Comparison of ENCODE assay signal across 8 mouse cellular contexts in the genomic region with DNA sequence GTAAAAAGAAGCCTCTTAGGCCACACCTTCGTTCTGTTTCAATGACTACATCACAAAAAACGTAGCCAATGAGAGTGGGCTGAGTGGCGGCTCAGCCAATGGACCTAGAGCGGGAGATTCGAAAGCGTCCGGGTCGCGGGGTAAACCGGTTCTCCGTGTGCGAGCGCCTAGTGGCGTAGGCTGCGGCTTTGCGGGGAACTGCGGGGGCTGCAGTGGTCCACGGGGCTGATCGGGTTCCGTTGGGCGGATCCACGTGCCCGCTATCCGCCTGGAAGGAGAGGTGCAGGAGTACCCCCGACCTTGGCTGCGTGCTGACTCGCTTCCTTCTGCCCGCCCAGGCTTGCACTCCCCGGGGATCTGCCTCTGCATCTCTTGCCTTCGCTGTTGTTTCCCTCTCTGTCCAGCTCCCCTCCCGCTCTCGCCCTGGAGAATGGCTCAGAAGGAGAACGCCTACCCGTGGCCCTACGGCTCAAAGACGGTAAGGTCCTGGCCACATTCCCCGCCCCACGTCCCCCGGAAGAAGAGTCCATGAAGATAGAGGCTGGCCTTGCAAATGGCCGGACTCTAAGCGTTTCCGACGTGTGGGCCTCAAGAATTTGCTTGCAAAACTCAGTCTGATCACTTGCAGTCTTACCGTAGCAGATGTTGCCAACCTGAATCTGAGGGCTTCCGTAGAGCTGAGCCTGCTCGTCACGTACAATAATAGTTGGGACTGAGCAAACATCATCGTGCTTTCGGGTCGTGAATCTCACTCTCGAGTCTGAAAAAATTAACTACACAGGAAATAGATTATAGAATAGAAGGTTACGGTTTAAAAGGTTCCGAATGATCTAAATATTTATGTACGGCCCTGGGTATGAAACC. TPM values are rescaled to one million over a fixed set of nuclear protein-coding genes. Genes with fewer than 3 reads are reported as not detected.
DNase-seq lines count a peak whose midpoint lies in the region; ATAC-seq and TF ChIP-seq lines count a peak whose summit lies in the region.

A gene (plus strand): TSS at position 117 of the 864 bp plus-strand sequence.

- H3ac ChIP-seq in C2C12 (ENCODE audit: control insufficient read depth, insufficient read length, low read depth): peak within 1 kb of the TSS; percentile 83

- peak; percentile 85 for DNase-seq in adrenal gland, postnatal 25 days
- DNase-seq in embryonic facial prominence, embryonic 11.5 days (ENCODE audit: low spot score): peak; percentile 95
- peak; percentile 79 to 83 for DNase-seq in heart, adult 2 months
- peak; percentile 92 for DNase-seq in kidney, adult 2 months
- DNase-seq in naive thymus-derived CD4-positive, alpha-beta T cell, adult 2 months (ENCODE audit: low read depth): peak; percentile 92

- H3K79me2 ChIP-seq in C2C12 (ENCODE audit: control insufficient read depth, insufficient read depth): peaks cover 52% of the 10 kb centered on the region
- no peaks in the 10 kb centered on the region for H3K79me2 ChIP-seq in heart, adult 2 months (replicated peaks; ENCODE audit: control insufficient read depth, insufficient read depth, low read length)

- TF ChIP-seq EP300 in heart, adult 2 months (IDR thresholded peaks at IDR 0.05; ENCODE audit: insufficient read depth, low read depth, low read length): no peak

- peaks cover 46% of the 10 kb centered on the region for H3K79me3 ChIP-seq in C2C12 (ENCODE audit: low read depth)

- H3K4me1 ChIP-seq in embryonic facial prominence, embryonic 11.5 days (ENCODE audit: control insufficient read depth, insufficient read depth, low read length): no peaks in the 10 kb centered on the region
- peaks cover 1% of the 10 kb centered on the region; the same call in 1 of the 2 replicates for H3K4me1 ChIP-seq in heart, adult 2 months (ENCODE audit: control insufficient read depth, insufficient read depth, low read length)
- H3K4me1 ChIP-seq in kidney, adult 2 months (ENCODE audit: control insufficient read depth, insufficient read depth, low read length): no peaks in the 10 kb centered on the region; the same call in 1 of the 2 replicates
- H3K4me1 ChIP-seq in liver, embryonic 12.5 days: peaks cover 52% of the 10 kb centered on the region
- peaks cover 9% of the 10 kb centered on the region for H3K4me1 ChIP-seq in stomach, embryonic 14.5 days (ENCODE audit: control insufficient read depth, insufficient read depth, low read length)

- H3K9ac ChIP-seq in embryonic facial prominence, embryonic 11.5 days (replicated peaks; ENCODE audit: low read length): peak within 1 kb of the TSS; percentile 67
- peak within 1 kb of the TSS; percentile 63 for H3K9ac ChIP-seq in heart, adult 2 months (ENCODE audit: low read depth, low read length)
- peak within 1 kb of the TSS; percentile 96 for H3K9ac ChIP-seq in liver, embryonic 12.5 days
- H3K9ac ChIP-seq in stomach, embryonic 14.5 days (replicated peaks; ENCODE audit: low read depth, low read length): peak within 1 kb of the TSS; percentile 73

- H3K4me2 ChIP-seq in embryonic facial prominence, embryonic 11.5 days (ENCODE audit: low read depth, low read length): peak within 1 kb of the TSS; percentile 74
- H3K4me2 ChIP-seq in liver, embryonic 12.5 days: peak within 1 kb of the TSS; percentile 76
- H3K4me2 ChIP-seq in stomach, embryonic 14.5 days (replicated peaks; ENCODE audit: low read depth, low read length): peak within 1 kb of the TSS; percentile 65

- TF ChIP-seq POLR2A in heart, adult 2 months (IDR thresholded peaks at IDR 0.05; ENCODE audit: insufficient read depth, low read depth, low read length): 0 out of 2 replicates have a peak, but pooled peaks have one; percentile 23
- no peak for TF ChIP-seq POLR2A in kidney, adult 2 months (IDR thresholded peaks at IDR 0.05; ENCODE audit: low read depth, low read length)

- TF ChIP-seq CTCF in C2C12 (IDR thresholded peaks at IDR 0.05; ENCODE audit: control insufficient read depth, insufficient read depth, insufficient read length): no peak
- TF ChIP-seq CTCF in heart, adult 2 months (IDR thresholded peaks at IDR 0.05): peak; percentile 47
- TF ChIP-seq CTCF in kidney, adult 2 months (conservative IDR thresholded peaks at IDR 0.05; ENCODE audit: insufficient read depth, insufficient read length, low read depth, low read length): no peak

- H3K27me3 ChIP-seq in C2C12 (ENCODE audit: control insufficient read depth, insufficient read depth, insufficient read length): no peaks in the 10 kb centered on the region
- H3K27me3 ChIP-seq in embryonic facial prominence, embryonic 11.5 days (ENCODE audit: control insufficient read depth, insufficient read depth, low read length): no peaks in the 10 kb centered on the region
- H3K27me3 ChIP-seq in heart, adult 2 months (ENCODE audit: control insufficient read depth, insufficient read depth, low read length): no peaks in the 10 kb centered on the region
- no peaks in the 10 kb centered on the region for H3K27me3 ChIP-seq in kidney, adult 2 months (replicated peaks; ENCODE audit: control insufficient read depth, insufficient read depth, low read length)
- no peaks in the 10 kb centered on the region for H3K27me3 ChIP-seq in liver, embryonic 12.5 days (replicated peaks)
- no peaks in the 10 kb centered on the region for H3K27me3 ChIP-seq in stomach, embryonic 14.5 days (ENCODE audit: control insufficient read depth, insufficient read depth, low read length)

- H3K4me3 ChIP-seq in C2C12 (ENCODE audit: insufficient read depth, poor library complexity, severe bottlenecking): peak within 1 kb of the TSS; percentile 88
- peak within 1 kb of the TSS; percentile 74 for H3K4me3 ChIP-seq in embryonic facial prominence, embryonic 11.5 days (ENCODE audit: low read depth, low read length)
- H3K4me3 ChIP-seq in heart, adult 2 months: peak within 1 kb of the TSS; percentile 70
- H3K4me3 ChIP-seq in kidney, adult 2 months (ENCODE audit: insufficient read depth, low read depth, low read length): peak within 1 kb of the TSS; percentile 70
- peak within 1 kb of the TSS; percentile 91 for H3K4me3 ChIP-seq in liver, embryonic 12.5 days
- H3K4me3 ChIP-seq in stomach, embryonic 14.5 days (ENCODE audit: low read depth, low read length): peak within 1 kb of the TSS; percentile 60

- under 1% methylated on average over 53 of the region's 54 CpGs for WGBS in embryonic facial prominence, embryonic 11.5 days
- WGBS in heart, adult 2 months: under 1% methylated on average over 54 of the region's 54 CpGs
- WGBS in kidney, adult 2 months: 1% methylated on average over 54 of the region's 54 CpGs
- under 1% methylated on average over 54 of the region's 54 CpGs for WGBS in liver, embryonic 12.5 days (ENCODE audit: insufficient replicate concordance)
- WGBS in stomach, embryonic 14.5 days: under 1% methylated on average over 54 of the region's 54 CpGs

- peaks cover 34% of the 10 kb centered on the region for H3K36me3 ChIP-seq in C2C12 (ENCODE audit: control insufficient read depth, insufficient read depth)
- peaks cover 5% of the 10 kb centered on the region; the same call in 1 of the 2 replicates for H3K36me3 ChIP-seq in embryonic facial prominence, embryonic 11.5 days (replicated peaks; ENCODE audit: control insufficient read depth, insufficient read depth, low read depth, low read length)
- no peaks in the 10 kb centered on the region for H3K36me3 ChIP-seq in heart, adult 2 months (ENCODE audit: control insufficient read depth, insufficient read depth, low read length)
- H3K36me3 ChIP-seq in kidney, adult 2 months (ENCODE audit: control insufficient read depth, insufficient read depth, low read length): no peaks in the 10 kb centered on the region
- H3K36me3 ChIP-seq in liver, embryonic 12.5 days: peaks cover 35% of the 10 kb centered on the region
- H3K36me3 ChIP-seq in stomach, embryonic 14.5 days (ENCODE audit: control insufficient read depth, insufficient read depth, low read length): peaks cover 17% of the 10 kb centered on the region; the same call in 1 of the 2 replicates

- intact Hi-C loops in heart, adult 2 months (cut with DNase I): no loop called here

- no peaks in the 10 kb centered on the region for H3K9me3 ChIP-seq in embryonic facial prominence, embryonic 11.5 days (replicated peaks; ENCODE audit: control insufficient read depth, low read length)
- no peaks in the 10 kb centered on the region for H3K9me3 ChIP-seq in liver, embryonic 12.5 days (replicated peaks)
- no peaks in the 10 kb centered on the region for H3K9me3 ChIP-seq in stomach, embryonic 14.5 days (ENCODE audit: control insufficient read depth, low read depth, low read length)

- ATAC-seq in embryonic facial prominence, embryonic 11.5 days (replicated peaks; ENCODE audit: insufficient number of reproducible peaks, low FRiP score, low TSS enrichment, low read depth): peak; percentile 80
- ATAC-seq in liver, embryonic 12.5 days: peak; percentile 85
- peak; percentile 81 for ATAC-seq in stomach, embryonic 14.5 days (ENCODE audit: insufficient number of reproducible peaks, insufficient read depth, low FRiP score, low read depth)

- peak within 1 kb of the TSS; percentile 68 for H3K27ac ChIP-seq in embryonic facial prominence, embryonic 11.5 days (replicated peaks; ENCODE audit: low read depth, low read length)
- H3K27ac ChIP-seq in heart, adult 2 months: no peak within 1 kb of the TSS
- no peak within 1 kb of the TSS for H3K27ac ChIP-seq in kidney, adult 2 months (ENCODE audit: insufficient read depth, low read depth, low read length)
- peak within 1 kb of the TSS; percentile 96 for H3K27ac ChIP-seq in liver, embryonic 12.5 days
- H3K27ac ChIP-seq in stomach, embryonic 14.5 days (ENCODE audit: low read length): peak within 1 kb of the TSS; percentile 86

TF ChIP-seq in C2C12, 6 proteins besides CTCF, POLR2A, EP300 and RAD21:
- TF ChIP-seq MYOD1 (IDR thresholded peaks at IDR 0.05; ENCODE audit: control insufficient read depth, insufficient read length, low read depth): no peak
- TF ChIP-seq MAX (IDR thresholded peaks at IDR 0.05): peak; percentile 84

RNA-seq across cellular contexts. Expression of the gene that starts here (rescaled TPM):
- 76.6 TPM for polyA plus RNA-seq in C2C12 (2012; fragmentation: generic; extraction: Trizol)
- 9.7 and 11.8 TPM in 2 replicates for total RNA-seq in adrenal gland, postnatal 25 days (2021)
- polyA plus RNA-seq in embryonic facial prominence, embryonic 11.5 days (2014; fragmentation: Nextera tagmentation; extraction: Ambion mirVana): 162 and 175 TPM in 2 replicates
- under 1 TPM; 0.21 to 0.59 TPM for total RNA-seq in heart, adult 2 months (2021)
- polyA plus RNA-seq in heart, adult 2 months (2012; rRNA removed): 0.61 and 1.1 TPM in 2 replicates
- 1.7 TPM in 2 replicates for polyA plus RNA-seq in kidney, adult 2 months (2012; rRNA removed)
- polyA plus RNA-seq in liver, embryonic 12.5 days (2016; fragmentation: Nextera tagmentation; extraction: Ambion mirVana): 142 TPM in 2 replicates
- 147 and 153 TPM in 2 replicates for polyA plus RNA-seq in stomach, embryonic 14.5 days (2014; fragmentation: Nextera tagmentation; extraction: Ambion mirVana)

Comparison
In these comparisons a context has a peak if more than half of its experiments do, and no peak if none do; other contexts are left out.
1. RNA of the gene that starts here (polyA plus RNA-seq): 162 to 175 TPM in embryonic facial prominence, embryonic 11.5 days, 147 to 153 TPM in stomach, embryonic 14.5 days, 142 TPM in liver, embryonic 12.5 days and 76.6 TPM in C2C12 (single experiment); 1.7 TPM in kidney, adult 2 months and 0.61 to 1.1 TPM in heart, adult 2 months; every median in the first group is over 10 times any median in the second.
2. H3K27ac ChIP-seq: peak in embryonic facial prominence, embryonic 11.5 days (single experiment), liver, embryonic 12.5 days (single experiment) and stomach, embryonic 14.5 days (single experiment); none in heart, adult 2 months (single experiment) and kidney, adult 2 months (single experiment).
3. Peak in every context shown above with its lines, with median percentiles within 50 percentile points of each other: H3K4me3 ChIP-seq, DNase-seq, ATAC-seq, H3K4me2 ChIP-seq and H3K9ac ChIP-seq.